ENCODE assay signal across 9 mouse cellular contexts in genomic region chr3:86754178-86754577, GRCm38 (mm10).
DNase-seq lines count a peak whose midpoint lies in the region; ATAC-seq and TF ChIP-seq lines count a peak whose summit lies in the region.
"Had no signal": no experiment of that assay in that cellular context is flagged by ENCODE, and none has a peak within 500 bp of the region (broad histone marks: within the 10 kb centered on the region; RNA-seq: fewer than 3 reads in every experiment).

No protein-coding gene starts in this region.

- TF ChIP-seq CTCF in intestine, postnatal 0 days (IDR thresholded peaks at IDR 0.05; ENCODE audit: low read depth) = no peak

- no peaks in the 10 kb centered on the region for H3K27me3 ChIP-seq in hindbrain, embryonic 12.5 days
- H3K27me3 ChIP-seq in hindbrain, embryonic 11.5 days (ENCODE audit: control insufficient read depth, insufficient read depth, low read length) = no peaks in the 10 kb centered on the region
- H3K27me3 ChIP-seq in embryonic facial prominence, embryonic 15.5 days = no peaks in the 10 kb centered on the region
- no peaks in the 10 kb centered on the region for H3K27me3 ChIP-seq in intestine, postnatal 0 days (replicated peaks; ENCODE audit: control insufficient read depth, insufficient read depth, low read length)
- H3K27me3 ChIP-seq in limb, embryonic 15.5 days = no peaks in the 10 kb centered on the region
- H3K27me3 ChIP-seq: lung, embryonic 15.5 days had no signal

- H3K27ac ChIP-seq in hindbrain, embryonic 12.5 days = 0 out of 2 replicates have a peak overlapping the region, but pooled peaks have one; percentile 12
- no peak overlapping the region for H3K27ac ChIP-seq in hindbrain, embryonic 11.5 days (ENCODE audit: low read depth, low read length)
- H3K27ac ChIP-seq in embryonic facial prominence, embryonic 15.5 days (replicated peaks) = peak overlapping the region; percentile 75
- H3K27ac ChIP-seq in intestine, postnatal 0 days (ENCODE audit: low read depth, low read length) = peak overlapping the region; percentile 62; the same call in 1 of the 2 replicates
- peak overlapping the region; percentile 28; the same call in 1 of the 2 replicates for H3K27ac ChIP-seq in limb, embryonic 15.5 days
- H3K27ac ChIP-seq: lung, embryonic 15.5 days had no signal

- no peak overlapping the region for H3K4me3 ChIP-seq in hindbrain, embryonic 12.5 days
- H3K4me3 ChIP-seq in hindbrain, embryonic 11.5 days (ENCODE audit: low read depth, low read length) = no peak overlapping the region
- no peak overlapping the region for H3K4me3 ChIP-seq in embryonic facial prominence, embryonic 15.5 days (replicated peaks)
- no peak overlapping the region for H3K4me3 ChIP-seq in intestine, postnatal 0 days (ENCODE audit: low read depth, low read length)
- no peak overlapping the region for H3K4me3 ChIP-seq in limb, embryonic 15.5 days
- H3K4me3 ChIP-seq: lung, embryonic 15.5 days had no signal

- DNase-seq in hindbrain, embryonic 11.5 days (ENCODE audit: low spot score) = no peak
- no peak for DNase-seq in adrenal gland, adult 8-10 months
- DNase-seq in urinary bladder, postnatal 36 days (ENCODE audit: low spot score in 2 of 2) = no peak
- no peak for DNase-seq in MN1 (ENCODE audit: low spot score)

- H3K4me1 ChIP-seq in hindbrain, embryonic 12.5 days = peaks cover 15% of the 10 kb centered on the region
- no peaks in the 10 kb centered on the region for H3K4me1 ChIP-seq in hindbrain, embryonic 11.5 days (replicated peaks; ENCODE audit: control insufficient read depth, insufficient read depth, low read length)
- peaks cover 8% of the 10 kb centered on the region for H3K4me1 ChIP-seq in embryonic facial prominence, embryonic 15.5 days
- no peaks in the 10 kb centered on the region for H3K4me1 ChIP-seq in intestine, postnatal 0 days (replicated peaks; ENCODE audit: control insufficient read depth, insufficient read depth, low read length)
- H3K4me1 ChIP-seq in limb, embryonic 15.5 days = peaks cover 6% of the 10 kb centered on the region; the same call in 1 of the 2 replicates

- H3K36me3 ChIP-seq in hindbrain, embryonic 12.5 days = no peaks in the 10 kb centered on the region
- no peaks in the 10 kb centered on the region for H3K36me3 ChIP-seq in hindbrain, embryonic 11.5 days (ENCODE audit: control insufficient read depth, insufficient read depth, low read length)
- H3K36me3 ChIP-seq in embryonic facial prominence, embryonic 15.5 days = no peaks in the 10 kb centered on the region
- H3K36me3 ChIP-seq in intestine, postnatal 0 days (ENCODE audit: control insufficient read depth, insufficient read depth) = no peaks in the 10 kb centered on the region
- no peaks in the 10 kb centered on the region for H3K36me3 ChIP-seq in limb, embryonic 15.5 days
- H3K36me3 ChIP-seq: lung, embryonic 15.5 days had no signal

- H3K9me3 ChIP-seq in hindbrain, embryonic 12.5 days (replicated peaks) = no peaks in the 10 kb centered on the region
- H3K9me3 ChIP-seq in hindbrain, embryonic 11.5 days (ENCODE audit: control insufficient read depth, low read length) = no peaks in the 10 kb centered on the region
- H3K9me3 ChIP-seq in embryonic facial prominence, embryonic 15.5 days (replicated peaks) = no peaks in the 10 kb centered on the region
- no peaks in the 10 kb centered on the region for H3K9me3 ChIP-seq in intestine, postnatal 0 days (ENCODE audit: control insufficient read depth)
- no peaks in the 10 kb centered on the region for H3K9me3 ChIP-seq in limb, embryonic 15.5 days
- H3K9me3 ChIP-seq: lung, embryonic 15.5 days had no signal

- WGBS in hindbrain, embryonic 12.5 days = 78% methylated on average over 6 of the region's 6 CpGs
- WGBS in hindbrain, embryonic 11.5 days = 84% methylated on average over 6 of the region's 6 CpGs
- WGBS in embryonic facial prominence, embryonic 15.5 days = 52% methylated on average over 6 of the region's 6 CpGs
- 42% methylated on average over 6 of the region's 6 CpGs for WGBS in intestine, postnatal 0 days
- WGBS in limb, embryonic 15.5 days = 21% methylated on average over 6 of the region's 6 CpGs

- H3K9ac ChIP-seq in hindbrain, embryonic 12.5 days = no peak overlapping the region
- H3K9ac ChIP-seq in hindbrain, embryonic 11.5 days (ENCODE audit: low read depth, low read length) = no peak overlapping the region
- H3K9ac ChIP-seq in embryonic facial prominence, embryonic 15.5 days = no peak overlapping the region
- peak overlapping the region; percentile 34; the same call in 1 of the 2 replicates for H3K9ac ChIP-seq in intestine, postnatal 0 days (ENCODE audit: low read depth, low read length)
- H3K9ac ChIP-seq in limb, embryonic 15.5 days = no peak overlapping the region
- H3K9ac ChIP-seq: lung, embryonic 15.5 days had no signal

- no peak overlapping the region for H3K4me2 ChIP-seq in hindbrain, embryonic 12.5 days (replicated peaks)
- no peak overlapping the region for H3K4me2 ChIP-seq in hindbrain, embryonic 11.5 days (replicated peaks; ENCODE audit: low read depth, low read length)
- no peak overlapping the region for H3K4me2 ChIP-seq in embryonic facial prominence, embryonic 15.5 days (replicated peaks)
- peak overlapping the region; percentile 49 for H3K4me2 ChIP-seq in intestine, postnatal 0 days (replicated peaks; ENCODE audit: low read depth)
- H3K4me2 ChIP-seq in limb, embryonic 15.5 days = no peak overlapping the region
- H3K4me2 ChIP-seq: lung, embryonic 15.5 days had no signal

- ATAC-seq in hindbrain, embryonic 12.5 days (ENCODE audit: low FRiP score) = no peak
- ATAC-seq in hindbrain, embryonic 11.5 days (ENCODE audit: low FRiP score) = no peak
- ATAC-seq in embryonic facial prominence, embryonic 15.5 days (ENCODE audit: insufficient number of reproducible peaks, low FRiP score, low TSS enrichment, low read depth) = 0 out of 2 replicates have a peak, but pooled peaks have one; percentile 39
- ATAC-seq in intestine, postnatal 0 days = no peak
- ATAC-seq in limb, embryonic 15.5 days (ENCODE audit: insufficient number of reproducible peaks, low FRiP score, low TSS enrichment, low read depth) = no peak
